ENCODE assay signal across 33 mouse cellular contexts in the genomic region with DNA sequence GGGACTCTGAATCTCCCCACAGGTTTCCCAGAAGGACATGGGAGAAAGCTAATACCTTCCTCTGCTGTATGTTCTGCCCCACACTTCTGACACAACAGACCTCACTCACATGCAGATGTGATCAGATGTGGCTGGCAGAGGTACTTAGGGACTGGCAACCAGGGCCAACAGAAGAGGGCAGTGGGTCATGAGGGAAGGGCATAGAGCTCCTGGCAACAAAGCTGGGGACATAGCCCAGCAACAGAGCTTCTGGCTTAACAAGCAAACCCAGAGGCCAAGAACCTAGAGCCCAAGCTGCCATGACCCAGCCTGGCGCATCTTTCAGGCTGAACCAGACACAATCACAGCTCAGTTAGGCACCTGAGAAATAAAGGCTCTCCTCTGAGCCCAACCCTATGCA. TPM values are rescaled to one million over a fixed set of nuclear protein-coding genes. Genes with fewer than 3 reads are reported as not detected.
"Had no signal": no experiment of that assay in that cellular context is flagged by ENCODE, and none has a peak within 500 bp of the region (broad histone marks: within the 10 kb centered on the region; RNA-seq: fewer than 3 reads in every experiment).

No protein-coding gene starts in this region.

- H3K9me3 ChIP-seq: heart, embryonic 10.5 days; heart, embryonic 12.5 days; hindbrain, embryonic 10.5 days; hindbrain, embryonic 12.5 days; intestine, embryonic 15.5 days; limb, embryonic 10.5 days; limb, embryonic 12.5 days; liver, embryonic 13.5 days; liver, embryonic 15.5 days had no signal

- DNase-seq: gastrocnemius, adult 2 months; gastrocnemius, postnatal 10 days; gastrocnemius, postnatal 25 days; heart, postnatal 10 days; heart, postnatal 4 days; kidney, adult 18-20 months; kidney, adult 8-10 months; kidney, postnatal 10 days; kidney, postnatal 25 days; kidney, postnatal 4 days; liver; liver, embryonic 13.5 days had no signal

- ATAC-seq: hindbrain, embryonic 16.5 days; inflammation-experienced regulatory T-cells, adult 6 months; intestine, embryonic 15.5 days; intestine, postnatal 0 days had no signal

- H3K36me3 ChIP-seq: heart, embryonic 10.5 days; heart, embryonic 12.5 days; hindbrain, embryonic 10.5 days; hindbrain, embryonic 12.5 days; intestine, embryonic 15.5 days; limb, embryonic 10.5 days; limb, embryonic 12.5 days; liver, embryonic 13.5 days; liver, embryonic 15.5 days had no signal

- H3K9ac ChIP-seq: heart, embryonic 12.5 days; hindbrain, embryonic 12.5 days; hindbrain, embryonic 14.5 days; intestine, embryonic 15.5 days; limb, embryonic 12.5 days; liver, embryonic 13.5 days; liver, embryonic 15.5 days had no signal

- H3K27ac ChIP-seq: gastrocnemius, adult 2 months; heart, embryonic 10.5 days; hindbrain, embryonic 10.5 days; hindbrain, embryonic 12.5 days; hindbrain, embryonic 14.5 days; intestine, embryonic 15.5 days; layer of hippocampus, adult 2 months; left cerebral cortex, adult 2 months; limb, embryonic 10.5 days; limb, embryonic 12.5 days; liver, embryonic 13.5 days; liver, embryonic 15.5 days had no signal

- H3K4me1 ChIP-seq: intestine, embryonic 15.5 days; liver, embryonic 13.5 days; liver, embryonic 15.5 days had no signal

- H3K4me2 ChIP-seq: heart, embryonic 12.5 days; hindbrain, embryonic 12.5 days; hindbrain, embryonic 14.5 days; intestine, embryonic 15.5 days; limb, embryonic 12.5 days; liver, embryonic 13.5 days; liver, embryonic 15.5 days had no signal

- H3K4me3 ChIP-seq: gastrocnemius, adult 2 months; heart, embryonic 10.5 days; heart, embryonic 12.5 days; hindbrain, embryonic 10.5 days; hindbrain, embryonic 12.5 days; intestine, embryonic 15.5 days; layer of hippocampus, adult 2 months; left cerebral cortex, adult 2 months; limb, embryonic 10.5 days; limb, embryonic 12.5 days; liver, embryonic 13.5 days; liver, embryonic 15.5 days had no signal

RNA-seq across cellular contexts. Expression of a gene that starts 20.2 kb away (rescaled TPM):
- total RNA-seq: granulocyte monocyte progenitor cell, adult 5-6 weeks had no signal
- polyA plus RNA-seq: inflammation-experienced regulatory T-cells, adult 6 months had no signal

RNA-seq across cellular contexts. Expression of a gene that starts 35.8 kb away (rescaled TPM):
- total RNA-seq: gastrocnemius, adult 2 months; gastrocnemius, postnatal 10 days; gastrocnemius, postnatal 25 days; gastrocnemius, postnatal 4 days; granulocyte monocyte progenitor cell, adult 5-6 weeks; heart, adult 18-20 months; heart, adult 8-10 months; heart, postnatal 10 days; heart, postnatal 25 days; heart, postnatal 4 days had no signal
- polyA plus RNA-seq: heart, embryonic 10.5 days; heart, embryonic 12.5 days; heart, embryonic 14.5 days; inflammation-experienced regulatory T-cells, adult 6 months; intestine, postnatal 0 days; kidney, embryonic 14.5 days; limb, embryonic 12.5 days; liver, embryonic 13.5 days; liver, embryonic 15.5 days had no signal
